Mouse (Mus musculus) kidney, postnatal 0 days (tissue): ENCODE results near the gene Gm17349. TPM values are rescaled to one million over a fixed set of nuclear protein-coding genes. Genes with fewer than 3 reads are reported as not detected.

Experiments
- ATAC-seq: fragments of 200-750 bp; cut with Nextera tagmentation; replicated peaks from 2 replicates; pipeline ENCODE4 v1.8.0; 2017; ENCODE audit warnings: low read depth, moderate number of reproducible peaks, moderate TSS enrichment, moderate library complexity; ENCODE audit not compliant: low FRiP score
- DNase-seq: peaks from one replicate; pipeline ENCODE4 v3.0.0-alpha.2; 2016; ENCODE audit warnings: low spot score
- H3K27ac ChIP-seq: fragments of 300-500 bp; sonication (generic); 2 replicates; pipeline ENCODE4 v1.5.1; 2014; ENCODE audit warnings: mild to moderate bottlenecking
- H3K27me3 ChIP-seq: fragments of 300-500 bp; sonication (generic); 2 replicates; pipeline ENCODE4 v1.6.1; 2014; ENCODE audit warnings: low read length, mixed read lengths; ENCODE audit not compliant: insufficient read depth
- H3K36me3 ChIP-seq: fragments of 300-500 bp; sonication (generic); 2 replicates; pipeline ENCODE4 v1.6.1; 2014; ENCODE audit warnings: low read length, mixed read lengths; ENCODE audit not compliant: insufficient read depth
- H3K4me1 ChIP-seq: fragments of 300-500 bp; sonication (generic); replicated peaks from 2 replicates; pipeline ENCODE4 v1.6.1; 2014; ENCODE audit warnings: antibody characterized with exemption, low read length, mixed read lengths; ENCODE audit not compliant: insufficient read depth
- H3K4me2 ChIP-seq: fragments of 300-500 bp; sonication (generic); 2 replicates; pipeline ENCODE4 v1.6.1; 2014; ENCODE audit warnings: mild to moderate bottlenecking, low read length, moderate library complexity, mixed read lengths
- H3K4me3 ChIP-seq: fragments of 300-500 bp; sonication (generic); replicated peaks from 2 replicates; pipeline ENCODE4 v1.5.1; 2014; ENCODE audit warnings: low read depth, low read length
- H3K9ac ChIP-seq: fragments of 300-500 bp; sonication (generic); 2 replicates; pipeline ENCODE4 v1.6.1; 2014; ENCODE audit warnings: low read depth, low read length
- H3K9me3 ChIP-seq: fragments of 300-500 bp; sonication (generic); replicated peaks from 2 replicates; pipeline ENCODE4 v1.6.1; 2016; ENCODE audit warnings: low read length, inconsistent platforms, mixed read lengths
- CTCF ChIP-seq: IDR thresholded peaks from 2 replicates; pipeline ENCODE4 v1.5.1; 2016; ENCODE audit warnings: antibody characterized with exemption, low read depth, mild to moderate bottlenecking, moderate library complexity
- WGBS: fragments of 180-500 bp; shearing (Covaris S2); extraction: QIAGEN DNeasy Blood & Tissue Kit; methylation state at CpG from one replicate; pipeline ENCODE4 v1.1.7; 2014; 5-methylcytosine and 5-hydroxymethylcytosine counted together
- polyA plus RNA-seq: library from polyadenylated mRNA; unstranded; fragments of >200 nt; fragmentation: Nextera tagmentation; extraction: Ambion mirVana; gene quantifications from 2 replicates; pipeline ENCODE4 v1.2.1, GENCODE M21; 2015

Gene Gm17349
- not detected in 2 replicates for polyA plus RNA-seq

DNA sequence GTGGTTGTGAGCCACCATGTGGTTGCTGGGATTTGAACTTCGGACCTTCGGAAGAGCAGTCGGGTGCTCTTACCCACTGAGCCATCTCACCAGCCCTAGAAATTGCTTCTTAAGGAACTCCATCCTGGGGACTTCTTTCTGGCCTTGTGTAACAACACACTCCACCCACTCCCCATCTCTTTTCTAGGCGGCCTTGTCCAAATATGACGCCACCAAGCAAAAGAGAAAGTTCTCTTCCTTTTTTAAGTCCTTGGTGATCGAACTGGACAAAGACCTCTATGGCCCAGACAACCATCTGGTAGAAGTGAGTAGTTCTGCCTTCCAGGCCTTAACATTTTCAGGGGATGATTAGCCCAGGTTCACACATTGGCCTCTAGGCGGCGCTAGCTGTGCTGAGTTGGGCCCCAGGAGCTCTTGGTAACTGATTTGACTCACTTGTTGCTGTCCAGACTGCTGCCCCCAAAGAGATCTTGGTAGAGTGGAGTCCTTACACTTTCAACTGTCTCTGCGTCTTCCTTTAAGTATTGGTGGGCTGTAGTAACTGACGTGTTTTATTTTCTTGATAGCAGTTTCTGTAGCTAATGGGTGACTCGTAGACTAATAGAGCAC is at the start of gene Gm17349:
Gm17349 (minus strand) TSS at position 51 of the 609 bp plus-strand sequence.
- no peak within 1 kb of the TSS for H3K9ac ChIP-seq

GRCm38 (mm10) chr15:99754204-99754603 is 48.9 kb upstream of the Gm17349 start:
- ATAC-seq = no peak
- no peak for DNase-seq
- Histone ChIP-seq H3K4me2 (no peak overlapping the region), H3K4me1 (no peaks in the 10 kb centered on the region), H3K9me3 (no peaks in the 10 kb centered on the region), H3K27me3 (no peaks in the 10 kb centered on the region), H3K27ac (no peak overlapping the region), H3K9ac (no peak overlapping the region), H3K36me3 (no peaks in the 10 kb centered on the region), H3K4me3 (no peak overlapping the region)
- no peak for TF ChIP-seq CTCF
- 72% methylated on average over 3 of the region's 3 CpGs for WGBS

More for the DNA sequence above, at the start of gene Gm17349:
- ATAC-seq (no peak), DNase-seq (peak; percentile 80)
- H3K9me3 ChIP-seq = no peaks in the 10 kb centered on the region
- 68% methylated on average over 11 of the region's 11 CpGs for WGBS
- peak; percentile 78 for TF ChIP-seq CTCF
- H3K4me2 ChIP-seq = no peak within 1 kb of the TSS; the same call in 1 of the 2 replicates
- H3K27me3 ChIP-seq = no peaks in the 10 kb centered on the region
- H3K4me1 ChIP-seq = peaks cover 21% of the 10 kb centered on the region
- H3K36me3 ChIP-seq = peaks cover 44% of the 10 kb centered on the region
- peak within 1 kb of the TSS; percentile 54 for H3K27ac ChIP-seq
- no peak within 1 kb of the TSS for H3K4me3 ChIP-seq

GRCm38 (mm10) chr15:99740229-99740628 is 34.9 kb upstream of the Gm17349 start:
- Histone ChIP-seq H3K9ac (no peak overlapping the region), H3K27ac (no peak overlapping the region), H3K4me2 (no peak overlapping the region), H3K36me3 (peaks cover 40% of the 10 kb centered on the region), H3K4me3 (no peak overlapping the region), H3K27me3 (no peaks in the 10 kb centered on the region), H3K4me1 (no peaks in the 10 kb centered on the region), H3K9me3 (no peaks in the 10 kb centered on the region)
- no peak for DNase-seq
- no peak for TF ChIP-seq CTCF
- no peak for ATAC-seq
- 97% methylated on average over 4 of the region's 4 CpGs for WGBS

GRCm38 (mm10) chr15:99736675-99737074 is 31.4 kb upstream of the Gm17349 start:
- no peak for ATAC-seq

GRCm38 (mm10) chr15:99735631-99736030 is 30.3 kb upstream of the Gm17349 start:
- peaks cover 29% of the 10 kb centered on the region; the same call in 1 of the 2 replicates for H3K36me3 ChIP-seq
- H3K27me3 ChIP-seq = no peaks in the 10 kb centered on the region
- H3K27ac ChIP-seq = no peak overlapping the region
- H3K9me3 ChIP-seq = no peaks in the 10 kb centered on the region
- ATAC-seq (no peak), DNase-seq (no peak)
- TF ChIP-seq CTCF = no peak
- no peak overlapping the region for H3K4me3 ChIP-seq
- H3K9ac ChIP-seq = no peak overlapping the region
- 83% methylated on average over 2 of the region's 2 CpGs for WGBS
- H3K4me1 ChIP-seq = no peaks in the 10 kb centered on the region
- no peak overlapping the region for H3K4me2 ChIP-seq

More at GRCm38 (mm10) chr15:99736675-99737074, 31.4 kb upstream of the Gm17349 start:
- WGBS = 88% methylated on average over 11 of the region's 11 CpGs
- Histone ChIP-seq H3K4me2 (no peak overlapping the region), H3K27me3 (no peaks in the 10 kb centered on the region), H3K36me3 (peaks cover 36% of the 10 kb centered on the region; the same call in 1 of the 2 replicates), H3K9ac (no peak overlapping the region), H3K27ac (no peak overlapping the region), H3K4me3 (no peak overlapping the region), H3K9me3 (no peaks in the 10 kb centered on the region), H3K4me1 (no peaks in the 10 kb centered on the region)
- no peak for DNase-seq
- no peak for TF ChIP-seq CTCF

GRCm38 (mm10) chr15:99733186-99733585 is 27.9 kb upstream of the Gm17349 start:
- H3K4me2 ChIP-seq = no peak overlapping the region
- H3K9me3 ChIP-seq = no peaks in the 10 kb centered on the region
- no peak for TF ChIP-seq CTCF
- DNase-seq (no peak), ATAC-seq (no peak)
- H3K36me3 ChIP-seq = peaks cover 32% of the 10 kb centered on the region
- WGBS = 94% methylated on average over 5 of the region's 5 CpGs
- no peak overlapping the region for H3K9ac ChIP-seq
- H3K4me3 ChIP-seq = no peak overlapping the region
- H3K27me3 ChIP-seq = no peaks in the 10 kb centered on the region
- H3K27ac ChIP-seq = no peak overlapping the region
- H3K4me1 ChIP-seq = no peaks in the 10 kb centered on the region

- ATAC-seq (no peak), DNase-seq (no peak)
- Histone ChIP-seq H3K9ac (no peak overlapping the region), H3K36me3 (peaks cover 23% of the 10 kb centered on the region; the same call in 1 of the 2 replicates), H3K4me1 (no peaks in the 10 kb centered on the region), H3K27me3 (no peaks in the 10 kb centered on the region), H3K27ac (no peak overlapping the region), H3K4me3 (no peak overlapping the region), H3K4me2 (no peak overlapping the region), H3K9me3 (no peaks in the 10 kb centered on the region)
- TF ChIP-seq CTCF = no peak
- WGBS = 87% methylated on average over 3 of the region's 3 CpGs
Measured at GRCm38 (mm10) chr15:99731678-99732077, 26.4 kb upstream of the Gm17349 start.
